Mouse (Mus musculus) ES-E14 (cell line): ENCODE measurements around the gene Fbxl17.

Experiments
- HCFC1 ChIP-seq: IDR thresholded peaks from 2 replicates; pipeline ENCODE4 v1.6.1; 2012; ENCODE audit warnings: low read length, inconsistent platforms, borderline replicate concordance; ENCODE audit not compliant: insufficient read depth
- ZC3H11A ChIP-seq: IDR thresholded peaks from 2 replicates; pipeline ENCODE4 v1.6.1; 2012; ENCODE audit warnings: low read depth, mild to moderate bottlenecking, inconsistent platforms, low read length, borderline replicate concordance
- ZNF384 ChIP-seq: IDR thresholded peaks from 2 replicates; pipeline ENCODE4 v1.6.1; 2012; ENCODE audit warnings: low read depth, low read length, inconsistent platforms

DNA sequence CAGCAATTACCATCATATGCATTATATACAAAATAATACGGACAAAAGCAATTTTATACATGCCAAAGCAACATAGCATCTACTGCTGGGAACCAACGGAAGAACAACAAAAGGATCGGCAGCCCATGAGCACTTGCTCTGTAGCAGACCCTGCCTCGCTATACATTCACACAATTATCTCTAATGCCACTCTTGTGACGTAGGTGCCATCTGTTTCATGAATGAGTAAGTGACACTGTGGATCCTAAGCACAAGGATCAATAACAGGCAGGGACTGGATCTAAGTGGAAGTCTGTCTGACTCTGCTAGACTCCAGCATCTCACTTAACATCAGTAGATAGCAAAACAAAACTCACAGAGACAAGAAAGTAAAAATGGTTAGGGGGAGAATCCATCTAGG lies 391.8 kb downstream of the Fbxl17 start:
- TF ChIP-seq HCFC1: no peak
- TF ChIP-seq ZC3H11A: no peak
- TF ChIP-seq ZNF384: no peak
